Mouse (Mus musculus): ENCODE measurements around the gene Myh10. TPM values are rescaled to one million over a fixed set of nuclear protein-coding genes. Genes with fewer than 3 reads are reported as not detected.

Myh10 gene
- total and polyA plus RNA-seq, 3 experiments, result 0.38 to 2.7 (median 0.62) TPM

DNA sequence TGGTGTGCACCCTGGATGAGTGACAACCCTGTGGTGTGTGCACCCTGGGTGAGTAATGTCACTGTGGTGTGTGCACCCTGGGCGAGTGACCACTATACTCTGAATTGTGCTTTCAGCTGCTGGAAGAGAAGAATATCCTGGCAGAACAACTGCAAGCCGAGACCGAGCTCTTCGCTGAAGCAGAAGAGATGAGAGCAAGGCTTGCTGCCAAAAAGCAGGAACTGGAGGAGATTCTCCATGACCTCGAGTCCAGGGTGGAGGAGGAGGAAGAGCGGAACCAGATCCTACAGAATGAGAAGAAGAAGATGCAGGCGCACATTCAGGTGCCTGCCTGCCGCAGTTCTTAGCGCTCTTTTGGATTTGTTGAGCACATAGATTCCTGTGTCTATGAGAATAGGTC, 95.9 kb downstream of the Myh10 start:
- in situ Hi-C loops (cut with MboI; ENCODE audit: low pct_ligation_motif_present, low pct_unique_long_range_greater_than_20kb, low sequenced_read_pairs) (no loop called here), dilution Hi-C loops (cut with MboI; ENCODE audit: extremely low pct_ligation_motif_present, extremely low pct_unique_long_range_greater_than_20kb, low sequenced_read_pairs) (no loop called here)
- no peaks in the 10 kb centered on the region for H3K27me3 ChIP-seq (replicated peaks)
- no peak overlapping the region for H3K27ac ChIP-seq (ENCODE audit: insufficient read depth, low read depth)
- no peak overlapping the region for H3K4me3 ChIP-seq (replicated peaks in 1 of 3; ENCODE audit: low read depth in 2 of 3, low read length in 2 of 3, poor library complexity in 1 of 3)
- peaks cover 0 to 3% of the 10 kb centered on the region in 2 experiments for H3K36me3 ChIP-seq (replicated peaks in 1 of 2; ENCODE audit: control insufficient read depth in 1 of 2, insufficient read depth in 1 of 2, low read length in 1 of 2)
- peaks cover 0 to 6% of the 10 kb centered on the region in 2 experiments; a peak in 1 of 4 replicates for H3K4me1 ChIP-seq (ENCODE audit: control insufficient read depth in 1 of 2, insufficient read depth in 2 of 2)
- H3K79me2 ChIP-seq (replicated peaks; ENCODE audit: control insufficient read depth, extremely low read depth, insufficient read depth, poor library complexity, severe bottlenecking), result no peaks in the 10 kb centered on the region
- no peak overlapping the region for H3K9ac ChIP-seq (ENCODE audit: insufficient read depth, low read depth)
- no peak overlapping the region for H3K4me2 ChIP-seq (ENCODE audit: insufficient read depth, low read depth, poor library complexity, severe bottlenecking)
- no peak for TF ChIP-seq TBP (conservative IDR thresholded peaks at IDR 0.05; ENCODE audit: low read depth, low read length)
- no peak for TF ChIP-seq RAD21 (IDR thresholded peaks at IDR 0.05; ENCODE audit: low read depth, low read length)
- TF ChIP-seq JUN (IDR thresholded peaks at IDR 0.05; ENCODE audit: insufficient read depth, low read depth, low read length), result no peak
- no peak for TF ChIP-seq MEF2A (IDR thresholded peaks at IDR 0.05; ENCODE audit: borderline replicate concordance, low read depth, low read length)
- no peak for TF ChIP-seq CHD1 (IDR thresholded peaks at IDR 0.05; ENCODE audit: low read depth, low read length)
- TF ChIP-seq JUND (conservative IDR thresholded peaks at IDR 0.05; ENCODE audit: low read depth, low read length), result no peak
- no peak for TF ChIP-seq SIN3A (IDR thresholded peaks at IDR 0.05; ENCODE audit: low read length)
- no peak for TF ChIP-seq MAX (IDR thresholded peaks at IDR 0.05; ENCODE audit: low read length)
- no peak for TF ChIP-seq IRF4 (IDR thresholded peaks at IDR 0.05; ENCODE audit: low read depth, low read length)
- no peak for TF ChIP-seq BHLHE40 (IDR thresholded peaks at IDR 0.05; ENCODE audit: low read depth, low read length)
- TF ChIP-seq EP300 (IDR thresholded peaks at IDR 0.05; ENCODE audit: low read length), result no peak
- no peak for TF ChIP-seq POLR2A (IDR thresholded peaks at IDR 0.05; ENCODE audit: low read depth, low read length)
- no peak for TF ChIP-seq MAFK (IDR thresholded peaks at IDR 0.05; ENCODE audit: insufficient replicate concordance, low read length)
- no peak for TF ChIP-seq SMC3 (IDR thresholded peaks at IDR 0.05; ENCODE audit: low read depth, low read length)
- no peak for DNase-seq (ENCODE audit: extremely low read depth)
- no peaks in the 10 kb centered on the region for H3K9me3 ChIP-seq (replicated peaks; ENCODE audit: low read length)

GRCm38 (mm10) chr11:68790720-68791119, 99.4 kb downstream of the Myh10 start:
- Histone ChIP-seq H3K4me1 (ENCODE audit: control insufficient read depth in 1 of 2, insufficient read depth in 2 of 2) (0 out of 4 replicates have a peak, but pooled peaks cover 0 to 3% of the 10 kb centered on the region in 2 experiments), H3K9me3 (replicated peaks; ENCODE audit: low read length) (no peaks in the 10 kb centered on the region), H3K27me3 (replicated peaks) (no peaks in the 10 kb centered on the region), H3K79me2 (replicated peaks; ENCODE audit: control insufficient read depth, extremely low read depth, insufficient read depth, poor library complexity, severe bottlenecking) (no peaks in the 10 kb centered on the region), H3K4me2 (ENCODE audit: insufficient read depth, low read depth, poor library complexity, severe bottlenecking) (no peak overlapping the region), H3K9ac (ENCODE audit: insufficient read depth, low read depth) (no peak overlapping the region), H3K36me3 (replicated peaks in 1 of 2; ENCODE audit: control insufficient read depth in 1 of 2, insufficient read depth in 1 of 2, low read length in 1 of 2) (peaks cover 0 to 3% of the 10 kb centered on the region in 2 experiments), H3K27ac (ENCODE audit: insufficient read depth, low read depth) (no peak overlapping the region), H3K4me3 (replicated peaks in 1 of 3; ENCODE audit: low read depth in 2 of 3, low read length in 2 of 3, poor library complexity in 1 of 3) (no peak overlapping the region)
- no peak for DNase-seq (ENCODE audit: extremely low read depth)
- TF ChIP-seq CHD1 (IDR thresholded peaks at IDR 0.05; ENCODE audit: low read depth, low read length), result no peak
- no peak for TF ChIP-seq NELFE (IDR thresholded peaks at IDR 0.05; ENCODE audit: low read depth, low read length)
- no peak for TF ChIP-seq CTCF (conservative IDR thresholded peaks at IDR 0.05 in 1 of 2, IDR thresholded peaks at IDR 0.05 in 1 of 2; ENCODE audit: low read depth in 2 of 2, low read length in 2 of 2)
- no peak for TF ChIP-seq RAD21 (IDR thresholded peaks at IDR 0.05; ENCODE audit: low read depth, low read length)
- TF ChIP-seq CHD2 (IDR thresholded peaks at IDR 0.05; ENCODE audit: low read length), result no peak
- TF ChIP-seq RCOR1 (conservative IDR thresholded peaks at IDR 0.05; ENCODE audit: low read depth, low read length), result no peak
- TF ChIP-seq JUND (conservative IDR thresholded peaks at IDR 0.05; ENCODE audit: low read depth, low read length), result no peak
- TF ChIP-seq USF1 (IDR thresholded peaks at IDR 0.05; ENCODE audit: low read depth, low read length), result no peak
- TF ChIP-seq TBP (conservative IDR thresholded peaks at IDR 0.05; ENCODE audit: low read depth, low read length), result no peak
- no peak for TF ChIP-seq MAZ (IDR thresholded peaks at IDR 0.05; ENCODE audit: low read depth, low read length)
- no peak for TF ChIP-seq ZMIZ1 (IDR thresholded peaks at IDR 0.05; ENCODE audit: low read depth, low read length)
- TF ChIP-seq IRF4 (IDR thresholded peaks at IDR 0.05; ENCODE audit: low read depth, low read length), result no peak
- no peak for TF ChIP-seq SIN3A (IDR thresholded peaks at IDR 0.05; ENCODE audit: low read length)
- TF ChIP-seq ZKSCAN1 (IDR thresholded peaks at IDR 0.05; ENCODE audit: borderline replicate concordance, low read depth, low read length), result no peak
- TF ChIP-seq MAFK (IDR thresholded peaks at IDR 0.05; ENCODE audit: insufficient replicate concordance, low read length), result no peak
- no peak for TF ChIP-seq NRF1 (IDR thresholded peaks at IDR 0.05; ENCODE audit: low read depth, low read length)
- TF ChIP-seq KAT2A (IDR thresholded peaks at IDR 0.05; ENCODE audit: insufficient replicate concordance, low read length), result no peak
- TF ChIP-seq GABPA (IDR thresholded peaks at IDR 0.05; ENCODE audit: insufficient replicate concordance, low read depth, low read length), result no peak
- no peak for TF ChIP-seq PAX5 (IDR thresholded peaks at IDR 0.05; ENCODE audit: low read length)
- in situ Hi-C loops (cut with MboI; ENCODE audit: low pct_ligation_motif_present, low pct_unique_long_range_greater_than_20kb, low sequenced_read_pairs), result no loop called here
- dilution Hi-C loops (cut with MboI; ENCODE audit: extremely low pct_ligation_motif_present, extremely low pct_unique_long_range_greater_than_20kb, low sequenced_read_pairs), result no loop called here
